Mouse (Mus musculus) 3T3-L1 (cell line): ENCODE measurements around the gene Sox30.

ENCODE experiments used
- DNase-seq: peaks from one replicate; pipeline ENCODE4 v3.0.0-alpha.2; 2015; ENCODE audit warnings: low read depth, low spot score

Sox30 gene

GRCm38 (mm10) chr11:46055896-46056769 is 76.0 kb downstream of the Sox30 start, which contains the start of gene Adam19:
Adam19 (plus strand) TSS chr11:46055992.
- peak; percentile 61 for DNase-seq

GRCm38 (mm10) chr11:46056770-46057411 is 76.8 kb downstream of the Sox30 start:
- DNase-seq, result peak; percentile 44

GRCm38 (mm10) chr11:46058011-46058410 is 77.9 kb downstream of the Sox30 start:
- no peak for DNase-seq

- no peak for DNase-seq
These were observed 78.8 kb downstream of the Sox30 start for GRCm38 (mm10) chr11:46058916-46059315.

GRCm38 (mm10) chr11:46059887-46060650 is 80.0 kb downstream of the Sox30 start:
- no peak for DNase-seq

GRCm38 (mm10) chr11:46060651-46061020 is 80.5 kb downstream of the Sox30 start:
- no peak for DNase-seq

- no peak for DNase-seq
These were observed 81.8 kb downstream of the Sox30 start for GRCm38 (mm10) chr11:46061776-46062445.

GRCm38 (mm10) chr11:46062569-46062968 is 82.5 kb downstream of the Sox30 start:
- DNase-seq, result no peak

- peak; percentile 23 for DNase-seq
These were observed 83.1 kb downstream of the Sox30 start for GRCm38 (mm10) chr11:46062993-46063731.

- DNase-seq, result no peak
These were observed 84.7 kb downstream of the Sox30 start for GRCm38 (mm10) chr11:46064767-46065166.

GRCm38 (mm10) chr11:46065201-46066011 is 85.3 kb downstream of the Sox30 start:
- peak; percentile 96 for DNase-seq
